Mouse (Mus musculus) frontal cortex, postnatal 10 days (tissue): ENCODE results near the gene Cdc7.

Experiments
- DNase-seq, 2 experiments: peaks; one replicate each; pipeline ENCODE4 v3.0.0; 2022; ENCODE audit warnings: low spot score in 2 of 2, mixed read lengths in 1 of 2

The Cdc7 gene

DNA sequence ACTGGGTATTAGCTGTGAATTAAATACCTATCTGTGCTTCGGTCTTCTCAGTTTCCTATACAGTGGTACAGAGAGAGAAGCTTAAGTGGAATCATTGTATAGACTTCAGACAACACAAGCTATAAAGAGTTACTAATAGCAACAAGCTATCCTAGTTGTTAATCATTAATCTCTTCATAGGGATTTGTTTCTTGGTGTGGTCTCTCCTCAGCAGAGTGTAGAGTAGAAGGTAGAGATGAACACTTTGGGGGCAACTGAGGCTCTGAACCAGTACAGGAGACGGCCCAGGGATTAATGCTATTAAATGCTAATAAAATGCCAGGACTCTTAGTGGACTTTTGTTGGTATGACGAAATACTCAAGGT lies 57.9 kb downstream of the Cdc7 start:
- DNase-seq: no peak

DNA sequence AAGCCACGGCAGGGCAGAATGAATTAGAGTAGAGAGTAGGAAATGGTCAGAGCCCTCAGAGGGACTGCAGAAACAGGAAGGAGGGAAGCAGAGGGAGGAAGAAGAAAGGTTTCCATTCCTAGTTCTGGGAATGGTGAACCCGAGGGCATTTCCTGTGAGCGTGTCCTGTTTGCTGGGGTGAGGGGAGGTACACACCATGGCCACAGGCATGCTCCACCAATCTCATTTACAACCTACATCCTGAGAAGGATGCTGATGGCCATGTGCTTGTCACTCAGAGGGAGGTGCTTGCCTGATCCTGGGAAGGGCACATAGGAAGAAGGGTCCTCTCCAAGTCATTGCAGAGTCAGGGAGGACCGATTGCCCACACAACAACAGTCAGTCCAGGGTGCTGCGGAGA lies 59.8 kb downstream of the Cdc7 start:
- DNase-seq: no peak

DNA sequence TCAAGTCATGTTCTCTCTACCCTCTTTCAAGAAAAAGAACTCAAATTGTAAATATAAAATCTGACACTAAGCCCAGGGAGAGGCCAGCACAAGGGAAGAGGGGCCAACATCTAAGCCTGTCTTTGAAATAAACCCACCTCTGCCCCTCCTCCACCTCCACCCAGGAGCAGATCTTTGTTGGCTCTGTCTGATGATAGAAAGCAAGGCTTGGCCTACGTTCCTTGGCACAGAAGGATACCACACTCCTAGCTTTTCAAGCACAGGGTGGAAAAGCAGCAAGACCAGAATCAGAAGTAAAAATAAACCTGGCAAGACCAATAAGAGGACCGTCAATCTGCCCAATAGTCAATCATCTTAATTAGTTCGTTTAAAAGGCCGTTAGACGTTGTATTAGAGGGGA lies 61.2 kb downstream of the Cdc7 start:
- no peak for DNase-seq

- DNase-seq: no peak
Observed at GRCm38 (mm10) chr5:107025809-107026208, 61.7 kb downstream of the Cdc7 start.

DNA sequence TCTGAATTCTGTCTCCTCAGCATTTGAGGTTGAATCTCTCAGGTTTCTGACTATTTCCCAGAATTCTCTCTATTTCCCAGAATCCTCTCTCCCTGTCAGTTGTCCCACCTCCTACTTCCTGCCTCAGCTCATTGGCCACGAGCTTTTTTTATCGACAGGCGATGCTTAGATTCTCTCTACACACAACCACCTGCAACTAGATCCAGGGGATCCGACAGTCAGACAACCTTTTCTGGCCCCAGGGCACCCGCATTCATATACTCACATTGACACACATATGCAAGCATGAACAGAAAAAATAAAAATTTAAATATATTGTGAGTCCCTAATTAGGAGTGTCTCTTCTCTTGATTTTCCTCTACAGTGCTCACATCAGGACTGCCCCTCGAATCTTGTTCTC lies 63.5 kb downstream of the Cdc7 start:
- no peak for DNase-seq

- DNase-seq: no peak
Observed at GRCm38 (mm10) chr5:107028557-107028956, 64.4 kb downstream of the Cdc7 start.

GRCm38 (mm10) chr5:107029801-107030200 lies 65.7 kb downstream of the Cdc7 start:
- no peak for DNase-seq

DNA sequence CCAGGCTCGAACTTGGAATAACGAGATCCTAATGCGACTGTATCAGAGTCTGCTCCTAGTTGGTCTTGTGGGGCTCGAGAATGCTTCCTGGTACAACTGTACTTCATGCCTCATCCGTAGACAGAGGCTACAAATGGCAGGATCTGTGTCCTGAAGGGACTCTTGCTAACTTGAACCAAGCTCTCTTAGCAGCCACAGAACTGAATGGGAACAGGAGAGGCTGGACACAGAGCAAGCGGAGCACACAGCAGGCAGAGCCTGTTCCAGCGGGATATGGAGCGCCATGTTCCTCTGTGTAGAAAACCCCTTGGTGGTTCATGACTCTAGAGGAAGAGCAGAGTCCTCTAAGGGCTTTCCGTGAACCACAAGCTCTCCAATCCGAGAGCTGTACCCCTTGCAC lies 66.7 kb downstream of the Cdc7 start:
- no peak for DNase-seq
